Mouse (Mus musculus) hindbrain, postnatal 0 days (tissue): Measurements from ENCODE around the gene Pcsk5. TPM values are rescaled to one million over a fixed set of nuclear protein-coding genes. Genes with fewer than 3 reads are reported as not detected.

Source experiments
- ATAC-seq: fragments of 200-750 bp; cut with Nextera tagmentation; 2 replicates; pipeline ENCODE4 v1.8.0; 2017; ENCODE audit warnings: mild to moderate bottlenecking, moderate TSS enrichment, moderate library complexity
- DNase-seq: peaks from one replicate; pipeline ENCODE4 v3.0.0-alpha.2; 2015; ENCODE audit warnings: low spot score
- H3K27ac ChIP-seq: fragments of 300-500 bp; sonication (generic); 2 replicates; pipeline ENCODE4 v1.5.1; 2014; ENCODE audit warnings: mild to moderate bottlenecking
- H3K27me3 ChIP-seq: fragments of 300-500 bp; sonication (generic); 2 replicates; pipeline ENCODE4 v1.6.1; 2014; ENCODE audit warnings: low read length, mixed read lengths; ENCODE audit not compliant: insufficient read depth
- H3K36me3 ChIP-seq: fragments of 300-500 bp; sonication (generic); 2 replicates; pipeline ENCODE4 v1.6.1; 2014; ENCODE audit warnings: low read length, mixed read lengths; ENCODE audit not compliant: insufficient read depth
- H3K4me1 ChIP-seq: fragments of 300-500 bp; sonication (generic); 2 replicates; pipeline ENCODE4 v1.6.1; 2014; ENCODE audit warnings: antibody characterized with exemption, low read length, mixed read lengths; ENCODE audit not compliant: insufficient read depth
- H3K4me2 ChIP-seq: fragments of 300-500 bp; sonication (generic); 2 replicates; pipeline ENCODE4 v1.6.1; 2014; ENCODE audit warnings: low read depth, mild to moderate bottlenecking, low read length, moderate library complexity, mixed read lengths
- H3K4me3 ChIP-seq: fragments of 300-500 bp; sonication (generic); 2 replicates; pipeline ENCODE4 v1.5.1; 2014; ENCODE audit warnings: low read length
- H3K9ac ChIP-seq: fragments of 300-500 bp; sonication (generic); replicated peaks from 2 replicates; pipeline ENCODE4 v1.6.1; 2014; ENCODE audit warnings: mild to moderate bottlenecking, low read length, moderate library complexity, mixed read lengths
- H3K9me3 ChIP-seq: fragments of 300-500 bp; sonication (generic); 2 replicates; pipeline ENCODE4 v1.6.1; 2016; ENCODE audit warnings: low read length, mixed read lengths
- CTCF ChIP-seq: IDR thresholded peaks from 2 replicates; pipeline ENCODE4 v1.5.1; 2016; ENCODE audit warnings: antibody characterized with exemption, control low read depth, low read depth
- WGBS: fragments of 180-500 bp; shearing (Covaris S2); extraction: QIAGEN DNeasy Blood & Tissue Kit; methylation state at CpG from one replicate; pipeline ENCODE4 v1.1.7; 2014; 5-methylcytosine and 5-hydroxymethylcytosine counted together
- polyA plus RNA-seq: library from polyadenylated mRNA; unstranded; fragments of >200 nt; fragmentation: Nextera tagmentation; extraction: Ambion mirVana; gene quantifications from 2 replicates; pipeline ENCODE4 v1.2.1, GENCODE M21; 2015
- total RNA-seq: library from RNA; depleted of rRNA; stranded (reverse); fragments of >200 nt; gene quantifications from 2 replicates; pipeline ENCODE4 v1.2.3, GENCODE M21; 2014

Pcsk5 gene
- total and polyA plus RNA-seq, 2 experiments from 2014 or later: 12.4 to 16.2 TPM

- no peaks in the 10 kb centered on the region for H3K27me3 ChIP-seq
- H3K9me3 ChIP-seq: no peaks in the 10 kb centered on the region
- H3K4me3 ChIP-seq: no peak overlapping the region
- H3K36me3 ChIP-seq: no peaks in the 10 kb centered on the region
- H3K4me1 ChIP-seq: no peaks in the 10 kb centered on the region
- 88% methylated on average over 10 of the region's 10 CpGs for WGBS
- no peak overlapping the region for H3K9ac ChIP-seq
- H3K27ac ChIP-seq: no peak overlapping the region
- no peak for ATAC-seq
- DNase-seq: no peak
- no peak for TF ChIP-seq CTCF
- H3K4me2 ChIP-seq: no peak overlapping the region
Measured at GRCm38 (mm10) chr19:17788617-17789317, 48.7 kb downstream of the Pcsk5 start.

- DNase-seq (no peak), ATAC-seq (no peak)
- TF ChIP-seq CTCF: no peak
Measured at GRCm38 (mm10) chr19:17786744-17787143, 50.7 kb downstream of the Pcsk5 start.

GRCm38 (mm10) chr19:17784401-17785192, 52.8 kb downstream of the Pcsk5 start:
- no peaks in the 10 kb centered on the region for H3K27me3 ChIP-seq
- no peak overlapping the region for H3K9ac ChIP-seq
- no peak for ATAC-seq
- TF ChIP-seq CTCF: no peak
- H3K9me3 ChIP-seq: no peaks in the 10 kb centered on the region
- DNase-seq: no peak
- H3K27ac ChIP-seq: no peak overlapping the region
- no peak overlapping the region for H3K4me3 ChIP-seq
- H3K36me3 ChIP-seq: no peaks in the 10 kb centered on the region
- WGBS: 94% methylated on average over 2 of the region's 2 CpGs
- no peak overlapping the region for H3K4me2 ChIP-seq
- H3K4me1 ChIP-seq: no peaks in the 10 kb centered on the region

More at GRCm38 (mm10) chr19:17786744-17787143, 50.7 kb downstream of the Pcsk5 start:
- Histone ChIP-seq H3K27ac (no peak overlapping the region), H3K9me3 (no peaks in the 10 kb centered on the region), H3K4me3 (no peak overlapping the region), H3K9ac (no peak overlapping the region), H3K4me2 (no peak overlapping the region), H3K27me3 (no peaks in the 10 kb centered on the region), H3K4me1 (no peaks in the 10 kb centered on the region), H3K36me3 (no peaks in the 10 kb centered on the region)
- 80% methylated on average over 3 of the region's 3 CpGs for WGBS

GRCm38 (mm10) chr19:17783231-17783630, 54.2 kb downstream of the Pcsk5 start:
- Histone ChIP-seq H3K36me3 (no peaks in the 10 kb centered on the region), H3K4me3 (no peak overlapping the region), H3K4me1 (no peaks in the 10 kb centered on the region), H3K9me3 (no peaks in the 10 kb centered on the region), H3K27ac (no peak overlapping the region), H3K9ac (no peak overlapping the region), H3K27me3 (no peaks in the 10 kb centered on the region), H3K4me2 (no peak overlapping the region)
- TF ChIP-seq CTCF: no peak
- WGBS: 73% methylated on average over 2 of the region's 2 CpGs
- DNase-seq (no peak), ATAC-seq (no peak)

- no peaks in the 10 kb centered on the region for H3K27me3 ChIP-seq
- 71% methylated on average over 4 of the region's 4 CpGs for WGBS
- H3K36me3 ChIP-seq: no peaks in the 10 kb centered on the region
- H3K9ac ChIP-seq: no peak overlapping the region
- DNase-seq (no peak), ATAC-seq (no peak)
- H3K4me1 ChIP-seq: no peaks in the 10 kb centered on the region
- H3K9me3 ChIP-seq: no peaks in the 10 kb centered on the region
- no peak overlapping the region for H3K27ac ChIP-seq
- no peak overlapping the region for H3K4me2 ChIP-seq
- TF ChIP-seq CTCF: no peak
- no peak overlapping the region for H3K4me3 ChIP-seq
Measured at GRCm38 (mm10) chr19:17781323-17781722, 56.1 kb downstream of the Pcsk5 start.

- ATAC-seq: no peak
- no peak for TF ChIP-seq CTCF
Measured at GRCm38 (mm10) chr19:17775943-17776342, 61.5 kb downstream of the Pcsk5 start.

GRCm38 (mm10) chr19:17775097-17775496, 62.3 kb downstream of the Pcsk5 start:
- Histone ChIP-seq H3K27ac (no peak overlapping the region), H3K27me3 (no peaks in the 10 kb centered on the region), H3K4me1 (no peaks in the 10 kb centered on the region), H3K36me3 (no peaks in the 10 kb centered on the region), H3K4me3 (no peak overlapping the region), H3K9ac (no peak overlapping the region), H3K4me2 (no peak overlapping the region), H3K9me3 (no peaks in the 10 kb centered on the region)
- no peak for DNase-seq
- ATAC-seq: no peak
- WGBS: 79% methylated on average over 2 of the region's 2 CpGs
- no peak for TF ChIP-seq CTCF

More at GRCm38 (mm10) chr19:17775943-17776342, 61.5 kb downstream of the Pcsk5 start:
- Histone ChIP-seq H3K36me3 (no peaks in the 10 kb centered on the region), H3K27ac (no peak overlapping the region), H3K4me2 (no peak overlapping the region), H3K4me1 (no peaks in the 10 kb centered on the region), H3K9me3 (no peaks in the 10 kb centered on the region), H3K9ac (no peak overlapping the region), H3K27me3 (no peaks in the 10 kb centered on the region), H3K4me3 (no peak overlapping the region)
- 73% methylated on average over 2 of the region's 2 CpGs for WGBS
- DNase-seq: no peak
